Comparison of ENCODE assay signal across 8 mouse cellular contexts in the genomic region with DNA sequence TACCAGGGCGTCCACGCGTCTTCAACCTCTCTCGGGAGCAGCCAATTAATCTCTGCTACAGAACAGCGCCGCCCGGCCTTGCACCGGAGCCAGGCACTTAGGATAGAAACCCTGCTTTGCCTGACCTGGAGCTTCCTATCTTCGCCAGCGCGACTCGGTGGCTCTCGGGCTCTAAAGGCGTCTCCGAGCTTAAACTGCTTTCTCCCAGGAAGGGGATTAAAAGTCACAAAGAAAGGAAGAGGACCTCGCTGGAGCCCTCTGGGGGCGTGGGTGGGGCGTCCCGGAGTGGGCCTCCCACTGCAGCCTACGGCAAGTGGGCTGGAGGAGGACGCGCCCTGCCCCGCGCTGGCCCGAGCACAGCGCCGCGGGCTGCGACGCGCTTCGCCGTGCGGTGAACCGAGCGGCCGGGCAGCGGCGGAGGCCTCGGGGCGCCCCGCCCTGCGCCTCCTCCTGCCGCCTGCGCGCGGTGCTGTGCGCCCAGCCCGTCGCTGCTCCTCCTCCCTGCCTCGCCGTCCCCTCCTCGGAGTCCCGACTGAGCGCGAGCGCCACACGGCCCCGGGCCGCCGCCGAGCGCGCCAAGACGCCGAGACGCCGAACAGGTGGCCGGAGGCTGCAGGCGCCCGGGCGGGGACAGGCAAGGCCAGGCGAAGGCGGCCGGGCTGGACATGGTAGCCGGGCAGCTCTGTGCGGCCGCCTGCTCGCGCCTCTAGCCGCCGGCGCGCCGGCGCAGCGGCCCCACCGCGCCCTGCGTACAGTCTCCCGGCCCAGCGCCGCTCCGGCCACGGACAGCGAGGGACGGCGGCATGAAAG. TPM values are rescaled to one million over a fixed set of nuclear protein-coding genes. Genes with fewer than 3 reads are reported as not detected.
DNase-seq lines count a peak whose midpoint lies in the region; ATAC-seq and TF ChIP-seq lines count a peak whose summit lies in the region.

A gene (plus strand): TSS at position 343 of the 810 bp plus-strand sequence.

- H3K36me3 ChIP-seq in lung, embryonic 14.5 days (ENCODE audit: insufficient read depth) = no peaks in the 10 kb centered on the region

- TF ChIP-seq CTCF in cerebellum, adult 2 months (IDR thresholded peaks at IDR 0.05; ENCODE audit: borderline replicate concordance, insufficient read depth, low read depth, low read length) = no peak; the same call in 1 of the 2 replicates
- peak; percentile 43 for TF ChIP-seq CTCF in lung, embryonic 14.5 days (IDR thresholded peaks at IDR 0.05; ENCODE audit: low read depth)

- intact Hi-C loops in heart, postnatal 36 days (cut with DNase I) = loop anchor here (2.0 to 5.0 kb wide), 3 partner anchors 75 to 114 kb away; no protein-coding TSS in a partner anchor

- TF ChIP-seq POLR2A in cerebellum, adult 2 months (IDR thresholded peaks at IDR 0.05; ENCODE audit: borderline replicate concordance, insufficient read depth, low read length) = 0 out of 2 replicates have a peak, but pooled peaks have one; percentile 19

- H3K4me3 ChIP-seq in cerebellum, adult 2 months (replicated peaks; ENCODE audit: insufficient read depth, low read depth, low read length) = peak within 1 kb of the TSS; percentile 67
- peak within 1 kb of the TSS; percentile 90 for H3K4me3 ChIP-seq in lung, embryonic 14.5 days (ENCODE audit: low read depth, low read length)

- DNase-seq in Muller cell, postnatal 12 days (ENCODE audit: inconsistent ontology term) = peak; percentile 91
- DNase-seq in cerebellum, adult 2 months = peak; percentile 82 to 83
- DNase-seq in heart, postnatal 36 days = peak; percentile 72 to 82
- peak; percentile 55 for DNase-seq in layer of hippocampus, adult 9-11 months
- peak; percentile 89 for DNase-seq in lung, embryonic 14.5 days
- DNase-seq in retina, adult 2 months (ENCODE audit: low read depth, low spot score) = peak; percentile 44
- DNase-seq in natural killer cell, adult 2 months (ENCODE audit: low spot score in 2 of 2) = no peak

- H3K9ac ChIP-seq in lung, embryonic 14.5 days = peak within 1 kb of the TSS; percentile 97

- H3K4me2 ChIP-seq in lung, embryonic 14.5 days = peak within 1 kb of the TSS; percentile 78

- peak; percentile 96 for ATAC-seq in frontal cortex, adult (ENCODE audit: low TSS enrichment)
- peak; percentile 95 for ATAC-seq in lung, embryonic 14.5 days (ENCODE audit: insufficient read depth)

- no peak within 1 kb of the TSS for H3K27ac ChIP-seq in cerebellum, adult 2 months (ENCODE audit: insufficient read depth, low read length)
- H3K27ac ChIP-seq in lung, embryonic 14.5 days (ENCODE audit: low read depth) = peak within 1 kb of the TSS; percentile 99

- no peaks in the 10 kb centered on the region; the same call in 1 of the 2 replicates for H3K4me1 ChIP-seq in cerebellum, adult 2 months (ENCODE audit: control insufficient read depth, insufficient read depth, low read length)
- H3K4me1 ChIP-seq in lung, embryonic 14.5 days (ENCODE audit: insufficient read depth) = peaks cover 13% of the 10 kb centered on the region

- 0 out of 2 replicates have a peak, but pooled peaks cover 1% of the 10 kb centered on the region for H3K27me3 ChIP-seq in cerebellum, adult 2 months (ENCODE audit: control insufficient read depth, insufficient read depth, low read length)
- no peaks in the 10 kb centered on the region for H3K27me3 ChIP-seq in lung, embryonic 14.5 days (ENCODE audit: insufficient read depth, low read length)

- no peaks in the 10 kb centered on the region for H3K9me3 ChIP-seq in lung, embryonic 14.5 days (ENCODE audit: low read depth, low read length)

- WGBS in cerebellum, adult 2 months = under 1% methylated on average over 97 of the region's 98 CpGs
- under 1% methylated on average over 92 of the region's 98 CpGs for WGBS in lung, embryonic 14.5 days

RNA-seq across cellular contexts. Expression of the gene that starts here (rescaled TPM):
- polyA plus RNA-seq in cerebellum, adult 2 months (2012; rRNA removed) = 13.2 and 13.5 TPM in 2 replicates
- total RNA-seq in heart, postnatal 36 days (2021) = 10 to 100 TPM; 30.9 to 33.5 TPM
- 32.2 and 33.8 TPM in 2 replicates for polyA plus RNA-seq in lung, embryonic 14.5 days (2014; fragmentation: Nextera tagmentation; extraction: Ambion mirVana)

Comparison
In these comparisons a context has a peak if more than half of its experiments do, and no peak if none do; other contexts are left out.
1. DNase-seq: peak in Muller cell, postnatal 12 days (single experiment), cerebellum, adult 2 months (2 of 2), heart, postnatal 36 days (2 of 2), layer of hippocampus, adult 9-11 months (single experiment), lung, embryonic 14.5 days (single experiment) and retina, adult 2 months (single experiment); none in natural killer cell, adult 2 months (0 of 2).